Mouse (Mus musculus) midbrain, embryonic 11.5 days (tissue): ENCODE measurements around the gene Klf16. TPM values are rescaled to one million over a fixed set of nuclear protein-coding genes. Genes with fewer than 3 reads are reported as not detected.
A peak's percentile ranks its signal among the peaks of the same experiment; 100 is the strongest.

ENCODE experiments used
- ATAC-seq: fragments of 200-750 bp; cut with Nextera tagmentation; 2 replicates; pipeline ENCODE4 v1.8.0; 2017; ENCODE audit warnings: moderate TSS enrichment, moderate library complexity; ENCODE audit not compliant: low FRiP score
- DNase-seq: peaks from one replicate; pipeline ENCODE4 v3.0.0; 2015; ENCODE audit warnings: low spot score; ENCODE audit errors: missing footprints
- H3K27ac ChIP-seq: fragments of 300-500 bp; sonication (generic); 2 replicates; pipeline ENCODE4 v1.5.1; 2014; ENCODE audit warnings: low read depth, low read length
- H3K27me3 ChIP-seq: fragments of 300-500 bp; sonication (generic); 2 replicates; pipeline ENCODE4 v1.6.1; 2014; ENCODE audit warnings: mild to moderate bottlenecking, low read length, moderate library complexity, mixed read lengths; ENCODE audit not compliant: control insufficient read depth, insufficient read depth
- H3K36me3 ChIP-seq: fragments of 300-500 bp; sonication (generic); 2 replicates; pipeline ENCODE4 v1.6.1; 2014; ENCODE audit warnings: mild to moderate bottlenecking, low read length, moderate library complexity, mixed read lengths; ENCODE audit not compliant: control insufficient read depth, insufficient read depth
- H3K4me1 ChIP-seq: fragments of 300-500 bp; sonication (generic); 2 replicates; pipeline ENCODE4 v1.6.1; 2014; ENCODE audit warnings: low read length; ENCODE audit not compliant: control insufficient read depth, insufficient read depth
- H3K4me2 ChIP-seq: fragments of 300-500 bp; sonication (generic); 2 replicates; pipeline ENCODE4 v1.6.1; 2014; ENCODE audit warnings: mild to moderate bottlenecking, moderate library complexity
- H3K4me3 ChIP-seq: fragments of 300-500 bp; sonication (generic); 2 replicates; pipeline ENCODE4 v1.5.1; 2014; ENCODE audit warnings: low read depth, low read length
- H3K9ac ChIP-seq: fragments of 300-500 bp; sonication (generic); 2 replicates; pipeline ENCODE4 v1.6.1; 2014; ENCODE audit warnings: low read length
- H3K9me3 ChIP-seq: fragments of 300-500 bp; sonication (generic); 2 replicates; pipeline ENCODE4 v1.6.1; 2016; ENCODE audit warnings: low read length; ENCODE audit not compliant: control insufficient read depth
- WGBS: fragments of 180-500 bp; shearing (Covaris S2); extraction: QIAGEN DNeasy Blood & Tissue Kit; methylation state at CpG from one replicate; pipeline ENCODE4 v1.1.7; 2014; 5-methylcytosine and 5-hydroxymethylcytosine counted together
- polyA plus RNA-seq: library from polyadenylated mRNA; unstranded; fragments of >200 nt; fragmentation: Nextera tagmentation; extraction: Ambion mirVana; gene quantifications from 2 replicates; pipeline ENCODE4 v1.2.1, GENCODE M21; 2014

The Klf16 gene
- polyA plus RNA-seq, 1 experiment from 2014 or later, result 3.1 TPM

DNA sequence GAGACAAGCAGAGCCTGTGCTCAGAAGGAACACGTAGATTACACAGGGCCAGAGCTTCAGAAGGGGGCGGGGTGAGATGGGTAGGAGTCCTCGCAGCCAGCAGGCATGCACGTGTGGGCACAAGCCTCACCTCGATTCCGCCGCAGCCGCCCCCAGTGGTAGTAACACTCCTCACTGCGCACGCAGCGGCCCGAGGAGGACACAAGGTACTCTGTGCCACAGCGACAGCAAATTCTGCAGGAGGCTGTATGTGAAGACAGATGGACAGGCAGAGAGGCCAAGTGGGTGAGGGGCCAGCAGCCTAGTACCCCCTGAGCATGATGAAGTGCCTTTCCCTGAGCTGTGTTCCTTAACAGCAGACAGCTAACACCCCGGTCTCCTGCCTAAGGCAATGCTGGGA, 33.2 kb downstream of the Klf16 start:
- no peaks in the 10 kb centered on the region for H3K9me3 ChIP-seq
- no peak overlapping the region for H3K9ac ChIP-seq
- H3K4me1 ChIP-seq, result peaks cover 2% of the 10 kb centered on the region; the same call in 1 of the 2 replicates
- no peak overlapping the region for H3K27ac ChIP-seq
- H3K4me3 ChIP-seq, result no peak overlapping the region
- 0 out of 2 replicates have a peak, but pooled peaks cover under 1% of the 10 kb centered on the region for H3K27me3 ChIP-seq
- 94% methylated on average over 14 of the region's 14 CpGs for WGBS
- DNase-seq (no peak), ATAC-seq (no peak)
- H3K4me2 ChIP-seq, result no peak overlapping the region
- peaks cover 27% of the 10 kb centered on the region for H3K36me3 ChIP-seq

DNA sequence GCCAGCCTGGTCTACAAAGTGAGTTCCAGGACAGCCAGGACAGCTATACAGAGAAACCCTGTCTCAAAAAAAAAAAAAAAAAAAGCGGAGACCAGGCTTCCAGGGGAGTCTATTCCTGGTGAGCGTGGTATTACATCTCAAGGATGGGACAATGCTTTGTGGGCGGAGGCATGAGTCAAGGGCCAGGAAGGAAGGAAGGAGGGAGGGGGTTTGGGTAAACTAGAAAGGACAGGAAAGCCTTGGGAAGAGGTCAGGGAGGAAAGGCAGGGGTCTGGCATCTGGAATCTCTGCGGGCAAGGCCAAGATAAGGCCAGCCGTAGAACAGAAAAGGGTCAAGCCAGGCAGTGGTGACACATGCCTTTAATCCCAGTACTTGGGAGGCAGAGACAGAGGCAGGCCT, 37.6 kb downstream of the Klf16 start:
- Histone ChIP-seq H3K9ac (no peak overlapping the region), H3K27me3 (peaks cover 13% of the 10 kb centered on the region; the same call in 1 of the 2 replicates), H3K4me3 (no peak overlapping the region), H3K36me3 (peaks cover 14% of the 10 kb centered on the region), H3K9me3 (no peaks in the 10 kb centered on the region), H3K27ac (no peak overlapping the region), H3K4me2 (no peak overlapping the region), H3K4me1 (peaks cover 4% of the 10 kb centered on the region; the same call in 1 of the 2 replicates)
- WGBS, result 51% methylated on average over 5 of the region's 5 CpGs
- DNase-seq, result no peak
- no peak for ATAC-seq

DNA sequence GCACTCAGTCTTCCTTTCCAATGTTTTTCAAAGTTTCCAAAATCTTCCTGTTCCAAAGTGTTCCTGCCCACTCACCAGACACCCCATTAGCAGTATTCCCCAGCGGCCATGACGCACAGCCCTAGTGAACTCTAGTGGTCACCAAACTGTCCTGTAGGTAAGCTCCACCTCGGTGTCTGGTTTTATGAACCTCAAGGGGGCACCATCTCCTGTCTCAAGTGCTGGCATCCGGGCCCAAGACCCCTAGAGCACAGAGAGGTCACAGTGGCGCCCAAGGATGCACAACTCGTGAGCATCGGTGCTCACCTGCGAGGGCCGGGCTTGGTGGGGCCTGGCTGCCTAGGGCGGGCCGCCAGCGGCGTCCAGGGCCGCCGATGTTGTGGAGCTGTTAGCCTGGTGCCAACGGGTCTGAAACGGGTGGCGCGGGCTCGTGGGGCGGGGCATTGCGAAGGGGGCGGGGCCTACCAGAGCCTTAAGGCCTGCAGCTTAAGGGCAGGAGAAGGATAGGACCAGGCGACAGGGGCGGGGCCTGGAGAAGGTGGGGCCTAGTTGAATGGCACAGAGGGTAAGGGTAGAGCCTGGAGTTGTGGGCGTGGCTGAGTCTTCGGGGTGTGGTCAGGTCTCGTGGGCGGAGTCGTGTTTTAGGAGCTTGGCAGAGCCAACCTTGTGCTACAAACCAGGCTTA, 38.3 kb downstream of the Klf16 start, which contains the start of gene Atp8b3:
Gene Atp8b3, minus strand, starts transcription at position 415 of the 685 bp plus-strand sequence.
- H3K9me3 ChIP-seq, result no peaks in the 10 kb centered on the region
- peaks cover 12% of the 10 kb centered on the region for H3K36me3 ChIP-seq
- no peak within 1 kb of the TSS for H3K9ac ChIP-seq
- H3K4me3 ChIP-seq, result no peak within 1 kb of the TSS
- H3K27ac ChIP-seq, result no peak within 1 kb of the TSS
- peak within 1 kb of the TSS; percentile 30 for H3K4me2 ChIP-seq
- DNase-seq, result peak; percentile 94
- 2% methylated on average over 30 of the region's 30 CpGs for WGBS
- H3K27me3 ChIP-seq, result peaks cover 13% of the 10 kb centered on the region; the same call in 1 of the 2 replicates
- ATAC-seq, result peak; percentile 78
- peaks cover 4% of the 10 kb centered on the region; the same call in 1 of the 2 replicates for H3K4me1 ChIP-seq

DNA sequence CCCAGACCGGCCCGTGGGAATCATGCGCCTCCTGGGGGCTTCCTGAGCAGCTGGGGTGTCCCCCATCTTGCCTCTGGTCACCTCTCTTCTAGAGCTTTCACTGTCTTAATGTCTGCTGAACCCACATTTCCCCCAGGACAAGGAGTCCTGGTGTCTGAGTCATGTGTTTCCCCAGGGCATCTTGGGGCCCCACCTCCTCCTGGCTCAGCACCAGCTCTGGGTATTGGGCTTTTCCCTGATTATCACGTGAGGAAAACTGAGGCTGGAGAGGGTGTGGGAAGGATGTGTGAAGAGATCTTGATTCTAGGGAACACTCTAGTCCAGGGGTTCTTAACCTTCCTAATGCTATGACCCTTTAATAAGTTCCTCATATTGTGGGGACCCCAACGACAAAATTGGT, 38.9 kb downstream of the Klf16 start:
- peaks cover 13% of the 10 kb centered on the region; the same call in 1 of the 2 replicates for H3K27me3 ChIP-seq
- 57% methylated on average over 5 of the region's 5 CpGs for WGBS
- no peak overlapping the region for H3K4me2 ChIP-seq
- peaks cover 9% of the 10 kb centered on the region; the same call in 1 of the 2 replicates for H3K36me3 ChIP-seq
- H3K4me1 ChIP-seq, result peaks cover 4% of the 10 kb centered on the region
- no peak overlapping the region for H3K9ac ChIP-seq
- no peak for DNase-seq
- no peak for ATAC-seq
- H3K27ac ChIP-seq, result no peak overlapping the region
- no peak overlapping the region for H3K4me3 ChIP-seq
- H3K9me3 ChIP-seq, result no peaks in the 10 kb centered on the region

DNA sequence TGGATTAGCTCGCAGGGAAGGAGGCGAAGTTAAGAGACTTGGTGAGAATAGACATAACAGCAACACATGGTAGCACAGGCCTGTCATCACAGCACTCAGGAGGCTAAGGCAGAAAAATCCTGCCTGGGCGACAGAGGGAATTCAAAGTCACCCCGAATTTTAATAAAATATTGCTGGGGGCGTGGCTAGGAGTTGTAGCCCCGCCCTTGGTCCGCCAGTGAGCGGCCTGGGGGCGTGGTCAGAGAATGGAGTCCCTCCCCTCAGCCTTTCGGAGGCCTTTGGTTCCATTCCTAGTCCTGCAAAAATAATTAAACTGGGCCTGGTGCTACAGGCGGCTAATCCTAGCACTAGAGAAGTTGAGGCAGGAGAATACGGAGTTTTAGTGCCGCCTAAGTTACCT, 41.4 kb downstream of the Klf16 start:
- ATAC-seq (no peak), DNase-seq (no peak)
- WGBS, result 12% methylated on average over 13 of the region's 13 CpGs
- Histone ChIP-seq H3K9me3 (no peaks in the 10 kb centered on the region), H3K4me1 (peaks cover 4% of the 10 kb centered on the region), H3K27me3 (peaks cover 13% of the 10 kb centered on the region; the same call in 1 of the 2 replicates), H3K9ac (no peak overlapping the region), H3K27ac (no peak overlapping the region), H3K4me3 (no peak overlapping the region), H3K36me3 (no peaks in the 10 kb centered on the region), H3K4me2 (no peak overlapping the region)

DNA sequence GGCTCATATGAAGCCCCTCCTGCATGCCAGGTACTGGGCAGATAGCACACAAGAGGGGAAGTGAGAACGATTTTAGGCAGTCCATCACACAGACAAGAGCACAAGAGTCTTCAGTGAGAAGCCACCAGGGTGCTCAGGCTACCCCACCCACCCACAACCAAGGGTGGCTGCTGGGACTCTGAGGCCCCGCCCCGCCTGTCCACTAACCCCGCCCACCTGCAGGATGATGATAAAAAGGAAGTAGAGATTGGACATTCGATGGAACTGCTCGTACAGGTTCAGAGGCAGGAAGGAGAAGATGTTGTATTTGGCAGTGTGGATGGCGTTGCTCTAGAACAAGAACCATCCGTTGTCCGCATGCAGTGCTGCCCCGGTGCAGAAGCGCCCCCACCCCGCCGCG, 42.0 kb downstream of the Klf16 start:
- no peak for ATAC-seq
- 13% methylated on average over 14 of the region's 14 CpGs for WGBS

DNA sequence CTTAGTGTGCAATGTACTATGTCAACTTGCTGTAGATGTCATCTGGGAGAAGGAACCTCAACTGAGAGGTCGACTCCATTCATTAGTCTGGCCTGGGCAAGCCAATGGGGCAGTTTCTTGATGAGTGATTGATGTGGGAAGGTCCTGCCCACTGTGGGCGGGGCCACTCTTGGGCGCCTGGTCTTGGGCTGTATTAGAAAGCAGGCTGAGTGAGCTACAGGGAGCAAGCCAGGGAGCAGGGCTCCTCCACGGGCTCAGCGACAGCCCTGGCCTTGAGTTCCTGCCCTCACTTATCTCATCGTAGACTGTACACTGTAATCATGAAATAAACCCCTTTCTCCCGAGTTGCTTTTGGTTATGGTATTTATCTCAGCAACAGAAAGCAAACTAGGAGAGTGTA, 43.4 kb downstream of the Klf16 start:
- ATAC-seq, result 0 out of 2 replicates have a peak, but pooled peaks have one; percentile 33
- H3K27ac ChIP-seq, result no peak overlapping the region
- H3K4me2 ChIP-seq, result no peak overlapping the region
- no peaks in the 10 kb centered on the region for H3K9me3 ChIP-seq
- 19% methylated on average over 7 of the region's 7 CpGs for WGBS
- H3K27me3 ChIP-seq, result peaks cover 11% of the 10 kb centered on the region; the same call in 1 of the 2 replicates
- no peak overlapping the region for H3K9ac ChIP-seq
- no peak overlapping the region for H3K4me3 ChIP-seq
- no peaks in the 10 kb centered on the region for H3K36me3 ChIP-seq
- peaks cover under 1% of the 10 kb centered on the region for H3K4me1 ChIP-seq
- no peak for DNase-seq

More for the DNA sequence above, 42.0 kb downstream of the Klf16 start:
- peaks cover 4% of the 10 kb centered on the region for H3K4me1 ChIP-seq
- no peak for DNase-seq
- no peak overlapping the region for H3K4me3 ChIP-seq
- peaks cover 13% of the 10 kb centered on the region; the same call in 1 of the 2 replicates for H3K27me3 ChIP-seq
- H3K4me2 ChIP-seq, result peak overlapping the region; percentile 8; the same call in 1 of the 2 replicates
- H3K9ac ChIP-seq, result no peak overlapping the region
- H3K27ac ChIP-seq, result no peak overlapping the region
- H3K36me3 ChIP-seq, result no peaks in the 10 kb centered on the region
- H3K9me3 ChIP-seq, result no peaks in the 10 kb centered on the region

DNA sequence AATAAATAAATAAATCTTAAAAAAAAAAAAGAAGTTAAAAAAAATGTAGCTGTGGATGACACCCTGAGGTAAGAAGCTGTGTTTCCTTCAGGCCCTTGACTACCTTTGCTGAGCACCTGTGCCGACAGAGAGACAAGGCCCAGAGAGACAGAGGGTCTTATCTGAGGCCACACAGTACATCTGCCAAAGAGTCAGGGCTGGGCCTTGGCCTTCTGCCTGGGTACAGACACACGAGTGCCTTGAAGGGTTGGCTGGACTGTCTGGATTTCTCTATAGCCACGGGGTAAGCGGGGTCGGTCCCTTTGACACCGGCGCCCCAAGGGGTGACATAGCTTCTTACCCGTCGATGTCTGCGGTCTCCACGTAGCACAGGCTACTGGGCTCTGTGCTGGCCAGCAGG, 44.3 kb downstream of the Klf16 start:
- Histone ChIP-seq H3K4me2 (no peak overlapping the region), H3K4me1 (no peaks in the 10 kb centered on the region; the same call in 1 of the 2 replicates), H3K36me3 (no peaks in the 10 kb centered on the region), H3K4me3 (no peak overlapping the region), H3K27me3 (peaks cover 11% of the 10 kb centered on the region; the same call in 1 of the 2 replicates), H3K9me3 (no peaks in the 10 kb centered on the region), H3K9ac (no peak overlapping the region), H3K27ac (no peak overlapping the region)
- WGBS, result 84% methylated on average over 11 of the region's 11 CpGs
- ATAC-seq (no peak), DNase-seq (no peak)

DNA sequence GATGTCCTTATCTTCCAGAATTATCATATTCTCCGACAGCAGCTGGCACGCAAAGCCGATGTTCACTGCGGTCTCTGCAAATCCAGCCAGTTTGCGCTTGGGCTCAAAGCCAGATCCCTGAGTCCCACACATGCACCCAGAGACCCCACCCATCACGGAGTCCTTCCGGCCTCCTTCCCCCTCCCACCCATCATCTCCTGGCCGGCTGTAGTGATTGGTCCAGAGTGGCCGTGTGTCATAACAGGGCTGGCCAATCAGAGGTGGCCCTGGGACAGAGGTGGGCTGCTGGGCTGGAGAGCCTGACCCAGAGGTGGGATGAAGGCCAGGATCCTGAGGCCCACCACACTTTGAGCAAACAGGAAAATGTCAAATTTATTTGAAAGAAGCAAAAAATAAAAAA, 50.9 kb downstream of the Klf16 start:
- Histone ChIP-seq H3K27me3 (no peaks in the 10 kb centered on the region), H3K4me3 (peak overlapping the region; percentile 18; the same call in 1 of the 2 replicates), H3K27ac (no peak overlapping the region), H3K9me3 (no peaks in the 10 kb centered on the region), H3K36me3 (no peaks in the 10 kb centered on the region), H3K4me1 (no peaks in the 10 kb centered on the region), H3K4me2 (peak overlapping the region; percentile 31; the same call in 1 of the 2 replicates), H3K9ac (no peak overlapping the region)
- DNase-seq (no peak), ATAC-seq (peak; percentile 91)
- 27% methylated on average over 9 of the region's 9 CpGs for WGBS
